Mouse (Mus musculus): ENCODE measurements around the gene Ropn1. TPM values are rescaled to one million over a fixed set of nuclear protein-coding genes. Genes with fewer than 3 reads are reported as not detected.
"Not testable (repeated sequence)": the region's sequence is repeated elsewhere in the genome, so short reads cannot be mapped to it uniquely, and the experiment has no call there.

The Ropn1 gene
- not detected in 2 replicates for polyA plus RNA-seq (2012; rRNA removed)

GRCm38 (mm10) chr16:34649621-34650020, at the start of gene Ropn1:
TSS of gene Ropn1 (plus strand) at chr16:34649921.
- DNase-seq (ENCODE audit: low spot score) = no peak

- DNase-seq (ENCODE audit: low spot score) = no peak
These were observed 47.8 kb upstream of the Ropn1 start for GRCm38 (mm10) chr16:34601954-34602353.

GRCm38 (mm10) chr16:34603076-34603475, 46.6 kb upstream of the Ropn1 start:
- no peak for DNase-seq (ENCODE audit: low spot score)

GRCm38 (mm10) chr16:34603854-34604253, 45.9 kb upstream of the Ropn1 start:
- DNase-seq (ENCODE audit: low spot score) = no peak

- DNase-seq (ENCODE audit: low spot score) = no peak
These were observed 44.0 kb upstream of the Ropn1 start for GRCm38 (mm10) chr16:34605679-34606078.

- DNase-seq (ENCODE audit: low spot score) = no peak
These were observed 39.6 kb upstream of the Ropn1 start for GRCm38 (mm10) chr16:34610137-34610536.

GRCm38 (mm10) chr16:34614021-34614420, 35.7 kb upstream of the Ropn1 start:
- no peak for DNase-seq (ENCODE audit: low spot score)

- no peak for DNase-seq (ENCODE audit: low spot score)
These were observed 22.1 kb upstream of the Ropn1 start for GRCm38 (mm10) chr16:34627591-34627990.

GRCm38 (mm10) chr16:34628397-34628796, 21.3 kb upstream of the Ropn1 start:
- DNase-seq (ENCODE audit: low spot score) = no peak

GRCm38 (mm10) chr16:34635557-34635956, 14.2 kb upstream of the Ropn1 start:
- DNase-seq (ENCODE audit: low spot score) = no peak

GRCm38 (mm10) chr16:34643511-34644259, 6.0 kb upstream of the Ropn1 start:
- DNase-seq (ENCODE audit: low spot score) = no peak

GRCm38 (mm10) chr16:34653023-34653422, 3.3 kb downstream of the Ropn1 start:
- no peak for DNase-seq (ENCODE audit: low spot score)

- DNase-seq (ENCODE audit: low spot score) = not testable (repeated sequence)
These were observed 7.8 kb downstream of the Ropn1 start for GRCm38 (mm10) chr16:34657566-34657965.

GRCm38 (mm10) chr16:34657983-34658382, 8.3 kb downstream of the Ropn1 start:
- DNase-seq (ENCODE audit: low spot score) = no peak

GRCm38 (mm10) chr16:34658388-34658787, 8.7 kb downstream of the Ropn1 start:
- no peak for DNase-seq (ENCODE audit: low spot score)

GRCm38 (mm10) chr16:34664553-34664952, 14.8 kb downstream of the Ropn1 start:
- DNase-seq (ENCODE audit: low spot score) = no peak

- peak; percentile 39 for DNase-seq (ENCODE audit: low spot score)
These were observed 17.5 kb downstream of the Ropn1 start for GRCm38 (mm10) chr16:34667031-34667726.

- DNase-seq (ENCODE audit: low spot score) = no peak
These were observed 18.6 kb downstream of the Ropn1 start for GRCm38 (mm10) chr16:34668341-34668740.

- DNase-seq (ENCODE audit: low spot score) = no peak
These were observed 22.2 kb downstream of the Ropn1 start for GRCm38 (mm10) chr16:34671966-34672365.

- no peak for DNase-seq (ENCODE audit: low spot score)
These were observed 23.1 kb downstream of the Ropn1 start for GRCm38 (mm10) chr16:34672822-34673221.

GRCm38 (mm10) chr16:34674365-34674764, 24.6 kb downstream of the Ropn1 start:
- DNase-seq (ENCODE audit: low spot score) = no peak

- no peak for DNase-seq (ENCODE audit: low spot score)
These were observed 32.1 kb downstream of the Ropn1 start for GRCm38 (mm10) chr16:34681823-34682222.

- DNase-seq (ENCODE audit: low spot score) = no peak
These were observed 40.2 kb downstream of the Ropn1 start for GRCm38 (mm10) chr16:34689879-34690278.
